Mouse (Mus musculus): Measurements from ENCODE around the gene Catsperd.

DNA sequence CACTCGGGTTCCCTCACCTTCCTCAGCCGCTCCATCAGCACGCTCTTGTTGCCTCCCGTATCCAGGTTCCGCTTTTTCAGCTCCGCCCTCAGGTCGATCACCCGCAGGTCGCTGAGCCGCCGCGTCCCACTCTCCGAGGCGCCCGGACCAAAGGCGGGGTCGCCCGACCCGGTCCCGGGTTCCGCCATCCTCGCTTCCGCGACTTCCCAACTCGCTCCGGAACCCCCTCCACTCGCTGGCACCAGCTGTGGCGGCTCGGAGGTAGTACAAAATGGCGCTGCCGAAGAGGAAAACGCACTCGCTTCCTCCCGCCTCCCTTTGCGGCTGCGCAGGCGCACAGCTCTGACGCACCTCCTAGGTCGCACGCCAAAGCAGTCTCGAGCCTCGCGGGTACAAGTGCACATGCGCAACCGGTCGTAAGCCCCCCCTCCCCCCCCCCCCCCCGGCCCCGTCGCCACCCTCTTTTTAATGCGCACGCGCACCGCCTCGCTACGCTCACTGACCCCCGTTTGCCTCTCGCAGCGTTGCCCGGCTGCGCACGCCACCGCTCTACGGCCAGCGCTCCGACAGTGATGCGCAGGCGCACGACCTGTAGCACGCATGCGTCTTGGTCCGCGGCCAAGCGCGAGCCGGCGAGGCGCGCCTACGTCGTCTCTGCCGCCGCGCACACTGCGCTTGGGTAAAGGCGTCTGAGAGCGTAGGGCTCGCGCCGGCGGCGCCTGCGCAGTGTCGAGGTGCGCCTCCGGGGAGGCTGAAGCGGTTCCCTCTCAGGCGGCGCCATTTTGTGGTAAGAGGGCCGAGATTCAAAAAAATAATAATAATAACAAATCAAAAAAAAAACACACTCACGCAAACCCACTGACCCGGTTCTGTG is 43.4 kb upstream of the Catsperd start, which contains the start of the genes Safb2 and Safb:
- TF ChIP-seq CTCF (conservative IDR thresholded peaks at IDR 0.05; ENCODE audit: low read length) (no peak), POU5F1 (IDR thresholded peaks at IDR 0.05; ENCODE audit: borderline replicate concordance, low read length) (no peak), NANOG (IDR thresholded peaks at IDR 0.05; ENCODE audit: borderline replicate concordance, low read length) (no peak)

Data from E14TG2a.4 (cell line).